Mouse (Mus musculus): Measurements from ENCODE around the gene Tsga10. TPM values are rescaled to one million over a fixed set of nuclear protein-coding genes. Genes with fewer than 3 reads are reported as not detected.

Gene Tsga10
- polyA plus RNA-seq, 1 experiment = 11.6 TPM

- TF ChIP-seq POLR2A (IDR thresholded peaks at IDR 0.05; ENCODE audit: borderline replicate concordance, low read depth, low read length) = no peak
- no peak for TF ChIP-seq CTCF (IDR thresholded peaks at IDR 0.05; ENCODE audit: low read depth, low read length)
- peaks cover 7% of the 10 kb centered on the region; the same call in 1 of the 2 replicates for H3K4me1 ChIP-seq (ENCODE audit: control insufficient read depth, insufficient read depth, low read length)
- H3K27ac ChIP-seq (ENCODE audit: insufficient read depth, low read depth, low read length) = no peak overlapping the region
- H3K4me3 ChIP-seq (ENCODE audit: insufficient read depth, low read length) = no peak overlapping the region
These were observed 154.5 kb downstream of the Tsga10 start for GRCm38 (mm10) chr1:37711596-37712356.

- Histone ChIP-seq H3K27ac (ENCODE audit: insufficient read depth, low read depth, low read length) (no peak overlapping the region), H3K4me3 (ENCODE audit: insufficient read depth, low read length) (no peak overlapping the region), H3K4me1 (ENCODE audit: control insufficient read depth, insufficient read depth, low read length) (peaks cover 7% of the 10 kb centered on the region; the same call in 1 of the 2 replicates)
- TF ChIP-seq CTCF (IDR thresholded peaks at IDR 0.05; ENCODE audit: low read depth, low read length) (no peak), POLR2A (IDR thresholded peaks at IDR 0.05; ENCODE audit: borderline replicate concordance, low read depth, low read length) (no peak)
These were observed 155.1 kb downstream of the Tsga10 start for GRCm38 (mm10) chr1:37711082-37711481.

GRCm38 (mm10) chr1:37709736-37710135, 156.5 kb downstream of the Tsga10 start:
- Histone ChIP-seq H3K4me3 (ENCODE audit: insufficient read depth, low read length) (no peak overlapping the region), H3K27ac (ENCODE audit: insufficient read depth, low read depth, low read length) (no peak overlapping the region), H3K4me1 (ENCODE audit: control insufficient read depth, insufficient read depth, low read length) (peaks cover 7% of the 10 kb centered on the region; the same call in 1 of the 2 replicates)
- TF ChIP-seq POLR2A (IDR thresholded peaks at IDR 0.05; ENCODE audit: borderline replicate concordance, low read depth, low read length) = no peak
- TF ChIP-seq CTCF (IDR thresholded peaks at IDR 0.05; ENCODE audit: low read depth, low read length) = no peak

- TF ChIP-seq CTCF (IDR thresholded peaks at IDR 0.05; ENCODE audit: low read depth, low read length) (no peak), POLR2A (IDR thresholded peaks at IDR 0.05; ENCODE audit: borderline replicate concordance, low read depth, low read length) (no peak)
- H3K4me3 ChIP-seq (ENCODE audit: insufficient read depth, low read length) = no peak overlapping the region
- H3K27ac ChIP-seq (ENCODE audit: insufficient read depth, low read depth, low read length) = no peak overlapping the region
- peaks cover 7% of the 10 kb centered on the region; the same call in 1 of the 2 replicates for H3K4me1 ChIP-seq (ENCODE audit: control insufficient read depth, insufficient read depth, low read length)
These were observed 157.8 kb downstream of the Tsga10 start for GRCm38 (mm10) chr1:37708270-37708955.

Other genes with a start within 250 kb of the Tsga10 start
- 0.20 TPM in 1 of 2 replicates, not detected in the other for gene 2010300C02Rik, start 146.3 kb downstream of the Tsga10 start, polyA plus RNA-seq (2012; ENCODE audit: insufficient read depth, insufficient read length, missing spikeins)
- 0.55 and 2.0 TPM in 2 replicates for gene Lipt1, start 5.3 kb upstream of the Tsga10 start, polyA plus RNA-seq (2012; ENCODE audit: insufficient read depth, insufficient read length, missing spikeins)
- 29.7 and 33.5 TPM in 2 replicates for gene Mitd1, start 24.0 kb upstream of the Tsga10 start, polyA plus RNA-seq (2012; ENCODE audit: insufficient read depth, insufficient read length, missing spikeins)
- gene Mrpl30, start 24.0 kb upstream of the Tsga10 start, polyA plus RNA-seq (2012; ENCODE audit: insufficient read depth, insufficient read length, missing spikeins) = 109 and 123 TPM in 2 replicates
- gene Lyg2, start 50.1 kb upstream of the Tsga10 start, polyA plus RNA-seq (2012; ENCODE audit: insufficient read depth, insufficient read length, missing spikeins) = not detected in 2 replicates
- gene Lyg1, start 91.3 kb upstream of the Tsga10 start, polyA plus RNA-seq (2012; ENCODE audit: insufficient read depth, insufficient read length, missing spikeins) = not detected in 2 replicates
- gene Txndc9, start 131.5 kb upstream of the Tsga10 start, polyA plus RNA-seq (2012; ENCODE audit: insufficient read depth, insufficient read length, missing spikeins) = 81.8 and 82.9 TPM in 2 replicates
- gene Eif5b, start 131.6 kb upstream of the Tsga10 start, polyA plus RNA-seq (2012; ENCODE audit: insufficient read depth, insufficient read length, missing spikeins) = 54.2 and 58.2 TPM in 2 replicates

Data from bone marrow macrophage, adult 2 months (primary cell).